Mouse (Mus musculus): ENCODE measurements at regions not wholly inside any gene's neighbourhood (a gene's known extent, or its start where the extent isn't known, plus 50 kb on each side); places are given as distances from the start of the nearest gene placed in this dataset.

DNA sequence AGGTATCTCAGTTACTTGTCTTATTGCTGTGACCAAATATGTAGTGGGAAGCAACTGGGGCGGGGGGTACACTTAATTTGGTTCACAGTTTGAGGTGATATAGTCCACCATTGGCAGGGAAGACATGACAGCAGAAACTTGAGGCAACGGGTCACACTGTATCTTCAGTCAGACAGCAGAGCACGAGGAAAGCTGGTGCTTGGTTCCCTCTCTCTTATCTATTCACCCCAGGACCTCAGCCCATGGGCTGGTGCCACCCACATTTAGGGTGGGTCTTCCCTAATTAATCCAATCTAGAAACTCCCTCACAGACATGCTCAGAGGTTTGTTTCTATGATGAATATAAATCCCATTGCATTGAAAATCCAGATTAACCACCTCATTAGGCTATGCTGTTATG is 56.5 kb downstream of the Otud1 start:
- no peak for DNase-seq (ENCODE audit: low read depth, low spot score)

DNA sequence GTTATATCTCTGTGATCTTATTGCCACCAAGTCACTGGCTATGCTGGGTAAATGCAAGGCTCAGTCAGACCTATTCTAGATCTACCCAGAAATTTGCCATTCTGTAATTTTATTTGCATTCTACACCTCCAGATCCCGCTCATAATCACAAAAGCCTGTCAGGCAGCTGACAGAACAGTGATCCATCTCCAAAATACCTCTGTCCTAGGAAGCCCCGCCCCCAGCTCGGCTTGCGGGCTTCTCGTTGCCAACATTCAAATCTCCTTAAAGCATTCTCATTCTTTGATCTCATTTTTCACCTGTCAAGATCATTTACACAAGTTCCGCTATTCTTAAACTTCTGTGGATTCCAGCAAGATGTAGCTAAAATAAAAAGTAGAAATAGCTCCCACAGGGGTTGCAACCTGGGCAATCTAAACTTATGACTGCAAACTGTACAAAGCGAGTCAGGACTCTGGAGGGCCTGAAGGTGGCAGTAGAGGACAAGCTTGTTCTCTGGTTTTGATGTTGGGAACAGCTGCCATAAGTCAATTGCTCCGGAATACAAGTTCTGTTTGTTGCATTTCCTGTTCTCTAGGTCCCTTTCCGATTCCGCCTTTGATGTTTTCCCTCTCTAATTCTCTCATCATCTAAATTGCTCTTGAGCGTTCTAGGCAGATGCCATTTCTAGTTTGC is 58.1 kb downstream of the Otud1 start:
- DNase-seq (ENCODE audit: low read depth, low spot score) = peak; percentile 28

GRCm38 (mm10) chr2:19716388-19716787 is 58.8 kb downstream of the Otud1 start:
- no peak for DNase-seq (ENCODE audit: low read depth, low spot score)

- DNase-seq (ENCODE audit: low read depth, low spot score) = no peak
Measured at GRCm38 (mm10) chr2:19726085-19726484, 68.5 kb downstream of the Otud1 start.

- DNase-seq (ENCODE audit: low read depth, low spot score) = peak; percentile 9
Measured at GRCm38 (mm10) chr2:19726904-19727303, 69.4 kb downstream of the Otud1 start.

DNA sequence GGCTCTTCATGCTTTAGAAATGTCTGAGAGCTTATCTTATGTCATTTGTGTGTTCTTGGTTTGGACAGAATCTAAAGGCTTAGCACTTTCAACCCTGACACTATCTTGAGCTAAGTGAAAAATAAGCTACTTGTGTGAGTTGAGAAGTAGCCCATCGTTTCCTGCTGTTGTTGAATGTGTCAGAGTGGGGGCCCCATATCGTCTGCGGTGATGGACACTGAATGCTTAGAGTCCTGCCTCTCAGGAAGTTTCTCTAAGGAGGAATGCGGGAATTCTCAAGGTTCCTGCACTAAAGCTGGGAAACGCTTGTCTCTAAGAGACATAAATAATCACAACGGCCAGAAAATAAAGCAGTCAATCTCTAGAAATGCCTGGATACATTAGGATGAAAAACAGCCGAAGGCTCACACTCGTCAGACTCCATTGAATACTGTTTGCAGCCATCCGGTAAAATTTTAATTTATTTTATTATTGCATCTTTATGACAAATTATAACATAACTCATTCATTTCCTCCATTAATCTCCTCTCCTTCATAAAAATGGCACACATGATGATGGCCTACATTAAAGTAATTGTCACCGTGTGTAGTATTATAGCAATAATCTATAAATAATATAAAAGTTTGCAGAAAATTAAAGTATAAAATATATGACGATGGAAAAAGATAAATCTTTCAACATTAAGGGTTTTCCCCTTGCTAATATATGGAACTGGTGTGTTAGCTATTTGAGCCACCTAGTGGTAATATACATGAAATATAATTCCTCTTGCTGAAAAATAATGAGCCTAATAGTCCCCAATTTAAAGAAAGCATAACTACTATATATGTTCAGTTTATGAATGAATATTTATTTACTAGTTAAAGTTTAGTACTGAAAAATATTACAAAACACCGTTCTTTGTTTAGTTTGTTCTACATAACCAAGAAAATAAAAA is 75.6 kb downstream of the Otud1 start:
- DNase-seq (ENCODE audit: low read depth, low spot score) = no peak

- no peak for DNase-seq (ENCODE audit: low read depth, low spot score)
Measured at GRCm38 (mm10) chr2:19734164-19734870, 76.8 kb downstream of the Otud1 start.

GRCm38 (mm10) chr2:19741508-19741907 is 84.0 kb downstream of the Otud1 start:
- DNase-seq (ENCODE audit: low read depth, low spot score) = no peak

DNA sequence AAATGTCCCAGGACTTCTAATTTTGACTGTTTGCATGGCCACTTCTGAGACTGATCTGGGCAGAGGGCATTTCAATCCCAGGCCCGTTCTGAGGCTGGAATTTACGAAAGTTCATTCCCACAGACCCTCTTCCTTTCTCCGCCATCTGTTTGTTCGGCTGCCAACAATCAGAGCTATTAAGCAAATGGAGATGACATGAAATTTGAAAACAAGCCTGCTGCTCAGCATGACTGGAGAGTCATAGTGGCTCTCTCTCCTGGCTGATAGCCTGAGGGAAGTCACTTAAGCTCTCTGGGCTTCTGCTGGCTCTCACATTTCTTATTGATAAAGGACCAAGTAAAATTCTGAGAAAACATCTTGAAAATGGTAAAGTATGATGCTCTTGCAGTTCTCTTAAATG is 85.9 kb downstream of the Otud1 start:
- DNase-seq (ENCODE audit: low read depth, low spot score) = no peak

DNA sequence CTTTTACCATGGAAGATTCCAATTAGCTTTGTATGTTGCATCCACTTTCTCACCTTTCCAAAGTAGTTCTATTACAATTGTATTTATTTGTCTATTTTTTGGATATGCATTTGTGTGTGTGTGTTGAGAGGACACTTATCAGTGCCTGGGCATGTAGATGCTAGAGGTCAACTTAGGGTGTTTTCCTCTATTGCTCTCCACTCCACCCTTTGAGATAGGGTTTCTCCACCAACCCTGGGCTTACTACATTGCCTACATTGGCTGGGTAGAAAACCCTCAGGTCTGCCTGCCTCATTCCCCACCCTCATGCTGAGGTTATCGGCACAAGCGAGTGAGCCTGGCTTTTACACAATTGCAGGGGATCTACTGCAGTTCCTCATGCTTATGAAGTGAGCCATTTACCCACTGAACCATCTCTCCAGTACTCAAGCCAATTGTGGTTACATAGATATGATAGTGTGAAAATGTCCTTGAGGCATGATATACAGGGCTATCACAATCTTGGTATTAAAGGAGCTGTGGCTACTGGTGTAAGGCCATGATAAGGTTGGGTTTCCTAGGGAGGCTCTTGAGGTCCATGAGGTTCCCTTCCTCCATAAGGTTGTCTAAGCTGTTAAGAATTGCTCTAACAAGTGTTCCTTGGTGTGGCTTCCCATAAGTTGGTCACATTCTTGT is 87.6 kb downstream of the Otud1 start:
- no peak for DNase-seq (ENCODE audit: low read depth, low spot score)

- no peak for DNase-seq (ENCODE audit: low read depth, low spot score)
Measured at GRCm38 (mm10) chr2:19752753-19753152, 95.2 kb downstream of the Otud1 start.

DNA sequence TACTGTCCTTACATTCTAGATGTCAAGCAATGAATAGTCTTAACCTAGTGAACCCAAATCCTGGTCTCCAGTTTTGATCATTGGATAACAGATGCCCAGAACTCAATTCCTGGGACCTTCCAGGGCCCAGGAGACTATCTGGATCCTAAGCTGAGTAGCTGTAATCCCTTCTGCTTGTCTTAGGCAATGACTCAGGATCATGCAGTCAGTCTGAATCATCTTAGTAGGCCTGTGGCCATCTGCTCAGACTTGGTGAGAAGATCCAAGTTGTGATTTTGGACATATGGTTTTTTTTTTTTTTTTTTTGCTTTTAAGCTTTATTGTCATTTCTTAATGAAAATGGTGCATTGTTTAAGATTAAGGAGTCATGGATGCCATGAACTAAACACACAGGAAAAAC is 95.9 kb downstream of the Otud1 start:
- no peak for DNase-seq (ENCODE audit: low read depth, low spot score)

GRCm38 (mm10) chr2:19757910-19758309 is 100.4 kb downstream of the Otud1 start:
- no peak for DNase-seq (ENCODE audit: low read depth, low spot score)

- DNase-seq (ENCODE audit: low read depth, low spot score) = no peak
Measured at GRCm38 (mm10) chr2:19759169-19759568, 101.6 kb downstream of the Otud1 start.

DNA sequence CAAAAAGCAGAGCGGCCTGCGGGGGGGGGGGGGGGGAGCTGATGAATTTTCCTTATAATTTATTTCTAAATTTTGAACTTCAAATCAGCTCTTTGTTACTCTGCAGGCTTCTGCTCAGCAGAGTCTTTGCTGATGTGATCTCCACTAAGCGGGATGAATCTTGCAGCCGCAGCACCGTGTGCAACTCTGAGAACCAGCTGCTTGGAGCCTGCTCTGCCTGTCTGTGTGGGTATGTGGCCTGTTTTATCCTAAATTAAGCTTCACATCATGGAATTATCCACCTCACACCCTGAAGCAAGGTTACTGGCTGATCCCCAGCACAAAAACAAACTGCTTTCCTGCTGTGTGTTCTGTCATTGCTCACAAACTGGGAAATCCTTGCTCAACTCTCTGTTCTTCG is 102.0 kb downstream of the Otud1 start:
- no peak for DNase-seq (ENCODE audit: low read depth, low spot score)

DNA sequence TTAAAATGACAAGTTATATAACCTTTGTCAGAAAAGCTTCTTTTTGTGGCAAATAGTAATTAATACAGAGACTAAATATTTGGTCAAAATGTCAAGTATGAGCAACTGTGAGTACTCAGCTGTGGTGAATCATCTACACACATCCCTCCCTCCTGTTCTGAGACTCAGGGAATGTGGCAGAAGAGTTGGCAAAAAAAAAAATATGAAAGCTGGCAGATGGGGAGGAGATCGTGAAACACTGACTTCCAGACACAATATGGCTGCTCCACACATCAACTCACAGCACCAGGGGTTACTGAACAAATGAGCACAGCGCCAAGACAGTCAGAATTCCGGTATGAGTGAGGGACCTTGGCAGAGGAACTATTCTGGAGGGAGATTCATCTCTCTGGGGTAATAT is 105.4 kb downstream of the Otud1 start:
- DNase-seq (ENCODE audit: low read depth, low spot score) = no peak

DNA sequence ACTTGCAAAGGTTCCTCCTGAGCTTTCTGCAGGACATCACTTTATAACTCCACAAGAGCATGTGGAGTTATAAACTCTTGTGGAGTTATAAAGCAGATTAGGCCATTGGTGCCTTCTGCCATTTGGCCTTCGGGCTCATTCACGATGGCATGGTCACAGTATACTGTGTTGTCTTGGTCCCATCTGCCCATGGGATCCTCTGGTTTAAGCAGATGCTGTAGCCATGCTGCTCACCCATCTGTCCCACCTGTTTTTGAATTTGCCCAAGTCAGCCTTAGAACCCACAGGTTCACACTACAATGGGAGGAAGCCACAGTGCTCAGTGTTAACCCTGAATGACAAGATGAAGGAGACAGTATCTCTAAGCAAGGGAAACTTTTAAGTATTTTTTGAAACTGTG is 124.7 kb upstream of the Etl4 start:
- no peak for DNase-seq (ENCODE audit: low read depth, low spot score)

- no peak for DNase-seq (ENCODE audit: low read depth, low spot score)
Measured at GRCm38 (mm10) chr2:19785663-19786260, 123.8 kb upstream of the Etl4 start.

- no peak for DNase-seq (ENCODE audit: low read depth, low spot score)
Measured at GRCm38 (mm10) chr2:19792177-19792576, 117.4 kb upstream of the Etl4 start.

GRCm38 (mm10) chr2:19796790-19797189 is 112.8 kb upstream of the Etl4 start:
- DNase-seq (ENCODE audit: low read depth, low spot score) = no peak

All from WW6 (cell line).